Mouse (Mus musculus) kidney, adult 18-20 months (tissue): ENCODE results near the gene Tbc1d7.

Source experiments
- DNase-seq: peaks from one replicate; pipeline ENCODE4 v3.0.0; 2021

Gene Tbc1d7

DNA sequence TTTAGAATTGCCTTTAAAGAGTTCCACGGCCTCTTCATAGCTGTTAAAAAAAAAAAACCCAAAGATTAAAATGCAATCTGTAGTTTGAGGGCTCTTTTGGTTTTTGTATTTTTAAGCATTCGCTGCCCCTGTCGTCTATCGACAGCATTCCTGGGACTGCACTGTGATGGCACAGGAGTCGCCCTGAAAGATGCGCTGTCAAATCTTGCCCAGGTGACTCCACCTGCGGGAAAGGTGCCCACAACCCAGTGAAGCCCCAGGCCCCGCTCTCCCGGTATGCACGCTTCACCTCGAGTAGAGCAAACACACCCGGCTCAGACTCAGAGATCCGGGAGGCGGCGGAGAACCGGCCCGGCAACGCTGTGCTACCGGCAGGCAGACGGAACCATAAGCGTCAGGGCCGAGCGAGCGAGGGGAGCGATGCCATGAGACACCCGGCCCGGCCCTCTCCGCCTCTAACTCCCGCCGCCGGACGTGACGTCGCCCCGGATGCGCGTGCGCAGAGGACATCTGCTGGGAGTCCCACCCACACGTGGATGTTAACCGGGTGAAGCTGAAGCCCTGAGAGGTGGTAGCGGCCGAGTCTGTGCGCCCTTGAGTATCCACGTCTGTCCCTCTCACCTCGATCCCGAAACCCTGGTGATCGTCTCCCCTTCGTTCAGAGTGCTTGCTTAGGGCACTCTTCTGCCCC lies at the start of gene Tbc1d7:
Gene Tbc1d7, minus strand, starts transcription at position 482 of the 691 bp plus-strand sequence.
- DNase-seq = peak; percentile 98

DNA sequence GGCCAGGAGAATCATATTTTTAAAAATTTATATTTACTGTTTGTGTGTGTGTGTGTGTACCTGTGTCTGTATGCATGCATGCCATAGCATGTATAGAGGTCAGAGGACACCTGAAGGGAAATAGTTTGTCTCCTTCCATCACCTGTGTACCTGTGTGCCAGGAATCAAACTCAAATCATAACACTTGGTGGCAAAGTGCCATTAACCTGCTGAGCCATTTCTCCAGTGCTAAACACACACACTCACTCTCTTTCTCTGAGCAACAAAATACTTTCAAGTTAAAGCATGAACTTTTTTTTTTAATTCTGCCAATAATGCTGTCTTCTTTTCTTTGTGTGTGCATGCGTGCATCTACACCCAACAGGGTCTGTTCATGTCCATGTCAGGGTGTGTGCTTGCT lies 49.3 kb upstream of the Tbc1d7 start:
- no peak for DNase-seq

DNA sequence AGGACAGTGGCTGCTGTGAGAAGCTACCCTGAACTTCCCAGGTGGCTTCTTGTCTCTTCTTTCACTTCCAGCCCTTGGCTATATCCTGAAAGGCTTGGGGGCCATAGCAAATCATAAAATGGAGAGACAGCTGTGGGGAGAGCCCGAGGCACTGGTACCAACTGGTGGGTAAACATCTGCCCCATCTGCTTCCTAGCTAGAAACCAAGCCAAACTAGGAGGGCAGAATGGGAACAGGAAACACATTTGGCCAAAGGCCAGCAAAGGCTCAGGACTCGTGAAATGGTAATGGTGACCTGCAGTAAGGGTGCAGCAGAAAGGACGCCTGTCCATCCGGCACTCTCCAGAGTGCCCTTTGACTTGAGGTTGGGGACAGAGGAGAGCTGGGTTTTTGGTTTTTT lies 47.5 kb upstream of the Tbc1d7 start:
- DNase-seq = peak; percentile 42

DNA sequence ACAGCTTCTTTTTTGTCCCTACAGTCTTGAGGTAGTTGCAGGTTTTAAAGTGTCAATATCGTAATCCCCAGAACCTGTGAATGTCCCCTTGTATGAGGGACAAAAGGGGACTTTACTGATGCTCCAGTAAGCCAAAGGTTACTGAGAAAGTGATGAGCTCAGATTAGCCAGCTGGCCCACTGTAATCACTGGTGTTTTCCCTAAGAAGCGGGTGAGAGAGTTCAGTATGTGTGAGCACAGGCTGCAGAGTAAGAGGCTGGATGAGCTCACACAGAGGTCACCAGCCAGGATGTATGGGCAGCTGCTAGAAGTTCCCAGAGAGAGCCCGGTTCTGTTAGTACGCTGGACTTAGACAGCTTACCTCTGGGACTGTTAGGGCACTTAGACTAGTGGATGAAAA lies 47.0 kb upstream of the Tbc1d7 start:
- DNase-seq = no peak

DNA sequence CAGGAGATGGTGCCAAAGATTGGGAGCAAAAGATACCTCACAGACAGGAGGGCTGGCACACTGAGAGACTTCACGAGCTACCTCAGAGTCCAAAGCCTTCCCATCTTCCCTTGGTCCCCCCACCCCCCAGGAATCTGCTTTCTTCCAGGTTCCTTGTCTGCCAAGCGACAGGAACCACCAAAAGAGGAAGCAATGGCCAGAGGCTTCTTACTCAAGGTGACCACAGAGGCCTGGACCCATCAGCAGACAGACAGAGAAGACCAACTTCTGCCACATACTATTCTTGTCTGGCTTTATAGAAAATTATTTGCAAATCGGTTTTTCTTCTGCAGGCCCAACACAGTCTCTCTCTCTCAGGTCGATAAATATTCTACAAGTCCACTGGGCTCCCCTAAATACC lies 46.4 kb upstream of the Tbc1d7 start:
- no peak for DNase-seq

DNA sequence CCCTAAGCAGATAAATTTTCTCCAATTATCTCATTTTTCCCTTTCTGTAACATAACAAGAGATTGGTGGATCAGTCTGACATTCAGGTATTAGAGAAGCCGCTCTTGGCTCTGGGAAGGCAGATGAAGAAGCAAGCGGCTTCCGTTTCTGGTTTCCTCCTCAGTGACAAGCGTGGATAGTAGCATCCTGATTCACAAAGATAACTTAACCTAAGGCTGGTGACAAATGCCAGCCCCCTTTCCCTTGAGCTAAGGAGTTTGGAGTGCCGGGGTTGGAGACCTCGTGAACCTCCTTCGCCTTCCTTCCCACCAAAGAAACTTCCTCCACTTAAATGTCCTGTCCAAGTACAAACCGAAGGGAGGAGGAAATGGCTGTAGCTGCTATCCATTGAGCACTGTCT lies 45.8 kb upstream of the Tbc1d7 start:
- no peak for DNase-seq

DNA sequence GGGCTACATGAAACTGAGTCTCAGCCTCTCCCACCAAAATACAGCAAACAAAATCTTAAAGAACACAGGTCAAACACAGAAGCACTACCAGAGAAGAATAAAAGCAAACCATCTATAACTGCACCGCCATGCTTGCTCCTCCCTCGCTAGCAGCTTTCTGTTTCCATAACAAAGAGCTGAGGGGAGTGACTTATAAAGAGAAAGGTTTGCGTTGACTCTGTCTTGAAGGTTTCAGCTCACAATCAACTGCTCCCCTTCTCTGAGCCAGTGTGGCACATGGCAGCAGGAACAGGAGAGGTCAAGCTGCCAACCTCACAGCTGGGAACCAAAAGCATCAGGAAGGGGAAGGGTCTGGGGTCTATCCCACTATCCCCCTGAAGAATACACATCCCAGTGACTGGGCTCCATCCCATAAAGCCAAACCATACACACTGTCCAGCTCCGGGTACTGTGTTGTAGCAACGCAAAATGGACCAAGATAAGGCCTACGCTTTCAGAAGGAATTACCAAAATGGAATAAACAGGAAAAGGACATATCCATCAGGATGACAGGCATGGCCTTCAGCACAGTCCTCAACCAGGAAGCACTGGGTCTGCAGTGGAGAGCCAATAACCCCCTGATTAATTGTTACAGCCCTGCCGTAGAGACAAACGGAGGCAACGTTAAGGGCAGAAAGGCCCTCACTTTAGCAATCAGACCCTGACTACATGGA lies 44.8 kb upstream of the Tbc1d7 start:
- DNase-seq = no peak

DNA sequence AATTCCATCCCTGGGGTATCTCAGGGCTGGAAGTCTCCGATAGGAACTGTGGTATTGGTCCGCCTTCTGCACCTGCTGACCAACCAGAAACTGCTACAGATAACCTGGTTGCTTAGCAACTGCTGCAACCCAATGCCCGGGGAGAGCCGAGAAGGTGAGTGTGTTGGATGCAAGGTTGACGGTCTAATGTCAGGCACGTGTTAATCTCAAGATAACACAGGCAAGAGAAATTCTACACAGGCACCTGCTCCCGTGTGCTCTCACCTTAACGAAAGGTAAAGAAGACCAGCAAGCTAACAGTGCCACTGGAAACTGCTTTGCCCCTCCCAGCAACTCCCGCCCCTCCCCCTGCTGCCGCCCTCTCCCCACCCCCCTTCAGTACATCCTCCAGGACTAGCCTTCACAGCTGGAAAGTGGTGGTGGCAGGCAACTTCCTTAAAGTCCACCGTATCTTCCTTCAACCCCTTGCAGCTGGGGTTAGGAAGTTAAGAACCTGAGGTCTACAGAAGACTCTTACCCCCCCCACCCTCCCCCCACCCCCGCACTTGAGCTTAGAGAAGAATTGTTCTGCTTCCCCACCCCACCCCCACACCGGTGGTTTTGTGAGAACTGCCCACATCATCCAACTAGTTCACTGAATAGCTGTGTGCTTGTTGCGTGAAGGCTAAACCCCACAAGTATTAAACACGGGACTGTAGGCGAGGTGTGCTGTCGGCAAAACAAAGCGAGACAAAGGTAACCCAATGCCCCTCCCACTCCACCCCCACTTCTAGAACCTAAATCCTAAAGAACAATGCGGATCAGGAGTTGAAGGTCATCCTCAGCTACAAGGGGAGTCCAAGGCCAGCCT lies 44.1 kb upstream of the Tbc1d7 start:
- no peak for DNase-seq

DNA sequence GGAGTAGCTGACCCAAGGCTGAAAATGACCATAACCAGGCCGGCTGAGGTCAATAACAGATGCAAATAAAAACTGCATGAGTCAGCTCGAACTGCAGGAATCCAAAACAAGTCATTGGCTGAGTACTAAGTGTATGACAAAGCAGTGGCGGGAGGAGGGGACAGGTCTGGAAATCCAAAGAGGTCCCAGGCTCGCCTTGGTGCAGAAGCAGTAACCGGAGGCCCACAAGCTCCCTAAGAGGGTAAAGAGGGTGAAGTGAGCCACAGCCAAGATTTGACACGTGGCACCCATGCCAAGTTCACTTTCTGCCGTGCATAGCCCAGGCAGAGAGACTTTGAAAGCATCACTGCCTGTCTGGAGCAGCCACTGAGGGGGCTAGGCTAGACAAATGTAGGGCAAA lies 41.0 kb upstream of the Tbc1d7 start:
- DNase-seq = peak; percentile 42

DNA sequence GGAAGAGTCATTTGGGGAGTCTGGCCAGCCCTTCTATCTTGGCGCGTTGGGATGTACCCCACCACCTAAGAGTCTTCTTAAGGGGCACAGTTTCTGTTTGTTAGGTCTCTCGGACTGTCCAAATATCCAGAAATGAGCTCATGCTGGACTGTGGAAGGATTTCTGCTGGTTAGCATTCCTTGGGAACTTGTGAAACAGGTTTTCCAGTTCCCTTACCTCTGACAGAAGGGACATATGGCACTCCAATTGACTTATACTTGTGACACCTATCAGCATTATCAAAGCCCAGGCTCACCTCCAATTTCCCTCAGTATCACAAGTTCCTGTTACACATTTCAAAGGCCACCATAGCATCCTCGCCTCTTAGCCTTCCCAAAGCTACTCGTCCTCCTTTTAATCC lies 39.7 kb upstream of the Tbc1d7 start:
- DNase-seq = no peak

DNA sequence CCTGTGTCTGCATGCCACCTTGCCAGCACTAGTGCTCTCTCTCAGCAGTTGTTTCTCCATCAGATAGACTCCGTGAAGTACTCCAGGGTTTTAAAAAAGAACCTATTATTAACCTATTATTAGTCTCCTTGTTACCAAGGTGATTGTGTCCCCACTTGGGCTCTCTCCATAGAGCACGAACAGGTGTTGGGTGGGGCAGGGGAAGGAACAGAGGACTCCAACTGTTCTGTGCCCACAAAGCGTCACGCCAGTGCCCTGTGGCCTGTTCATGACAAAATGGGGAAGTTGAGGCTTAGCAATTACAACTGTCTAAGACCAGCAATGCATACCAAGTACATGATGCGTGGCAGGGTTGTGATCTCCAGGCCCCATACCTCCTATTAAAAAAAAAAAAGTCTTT lies 38.3 kb upstream of the Tbc1d7 start:
- DNase-seq = no peak

DNA sequence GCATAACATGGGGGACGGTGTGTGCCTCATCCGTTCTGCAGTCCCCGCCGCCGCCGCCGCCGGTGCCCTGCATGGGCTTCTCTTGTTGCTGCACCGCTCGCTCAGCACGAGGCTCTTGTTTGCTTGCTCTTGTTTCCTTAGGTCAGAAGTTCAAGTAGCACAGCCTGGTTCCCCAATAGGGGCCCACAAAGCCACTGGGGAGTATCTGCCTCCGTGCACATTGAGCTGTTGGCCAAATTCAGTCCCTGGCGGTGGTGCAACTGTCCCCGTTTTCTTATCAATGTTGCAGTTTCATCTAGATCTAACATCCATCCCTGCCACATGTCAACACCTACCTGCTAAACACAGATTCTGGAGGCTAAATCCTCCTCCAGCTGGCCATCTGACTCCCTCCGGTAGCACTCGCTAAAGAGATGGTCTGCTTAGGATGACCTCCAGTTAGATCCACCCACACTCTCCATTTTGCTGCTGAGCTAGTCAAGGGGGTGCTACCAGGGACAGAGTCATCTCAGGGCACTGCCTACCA lies 37.7 kb upstream of the Tbc1d7 start:
- no peak for DNase-seq

DNA sequence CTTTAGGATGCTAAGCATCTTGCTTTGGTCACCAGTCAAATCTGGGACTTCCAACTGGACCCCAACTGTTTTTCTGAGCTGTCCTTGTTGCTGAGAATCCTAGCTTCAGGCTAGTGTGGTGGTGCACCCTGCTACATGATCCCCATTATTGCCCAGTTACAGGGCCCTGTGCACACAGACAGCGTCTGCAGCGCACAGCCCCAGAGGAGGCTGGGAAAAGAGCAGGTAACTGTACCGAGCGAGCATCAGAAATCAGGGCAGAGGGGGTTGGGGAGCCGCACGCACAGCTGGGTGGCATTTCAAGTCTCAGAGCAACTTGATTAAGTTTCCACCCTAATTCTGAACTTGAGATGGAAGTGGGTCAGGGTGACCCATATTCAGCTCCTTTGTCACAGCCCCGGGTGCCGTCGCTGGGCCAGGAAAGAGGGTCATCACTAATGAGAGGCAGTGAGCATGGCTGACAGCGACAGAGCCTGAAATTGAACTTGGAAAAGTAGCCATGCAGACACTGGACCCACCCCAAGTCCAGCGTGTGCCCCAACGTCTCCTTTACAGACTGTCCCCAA lies 34.9 kb upstream of the Tbc1d7 start:
- DNase-seq = no peak

DNA sequence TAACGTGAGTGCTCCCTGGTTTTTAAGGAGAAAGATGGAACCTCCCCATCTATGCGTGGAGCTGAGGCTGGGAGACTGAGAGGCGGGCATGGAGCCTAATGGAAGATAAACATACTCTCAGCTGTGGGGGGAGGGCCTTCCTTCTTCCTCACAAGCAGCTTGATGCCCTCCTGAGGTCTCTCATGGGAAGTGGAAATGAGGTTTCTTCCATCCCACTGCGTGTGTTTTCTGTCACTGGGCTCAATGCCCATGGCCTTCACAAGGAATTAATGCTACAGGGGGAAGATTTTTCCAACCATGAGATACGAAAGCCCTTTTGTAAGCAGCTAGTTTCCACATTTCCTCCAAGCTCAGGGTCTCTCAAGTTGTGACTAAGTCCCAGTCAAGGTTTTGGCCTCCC lies 32.3 kb upstream of the Tbc1d7 start:
- DNase-seq = no peak

DNA sequence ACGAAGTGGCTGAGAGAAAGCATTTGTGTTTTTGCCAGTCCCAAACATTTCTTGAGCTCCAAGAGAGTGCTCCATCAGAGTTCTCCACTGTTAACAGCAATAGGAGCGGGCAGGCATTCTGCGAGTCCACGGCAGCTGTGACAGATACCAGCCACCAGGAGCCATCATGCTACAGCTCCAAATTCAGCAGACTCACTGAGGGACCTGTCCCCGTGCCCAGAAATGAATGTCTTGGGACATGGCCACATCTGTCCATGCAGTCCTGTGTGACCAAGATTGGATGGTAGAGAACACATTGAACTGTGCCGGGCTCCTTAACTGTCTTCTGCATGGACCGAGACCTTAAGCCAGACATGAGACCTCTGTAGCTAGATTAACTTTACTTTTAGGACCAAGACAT lies 31.9 kb upstream of the Tbc1d7 start:
- DNase-seq = no peak

DNA sequence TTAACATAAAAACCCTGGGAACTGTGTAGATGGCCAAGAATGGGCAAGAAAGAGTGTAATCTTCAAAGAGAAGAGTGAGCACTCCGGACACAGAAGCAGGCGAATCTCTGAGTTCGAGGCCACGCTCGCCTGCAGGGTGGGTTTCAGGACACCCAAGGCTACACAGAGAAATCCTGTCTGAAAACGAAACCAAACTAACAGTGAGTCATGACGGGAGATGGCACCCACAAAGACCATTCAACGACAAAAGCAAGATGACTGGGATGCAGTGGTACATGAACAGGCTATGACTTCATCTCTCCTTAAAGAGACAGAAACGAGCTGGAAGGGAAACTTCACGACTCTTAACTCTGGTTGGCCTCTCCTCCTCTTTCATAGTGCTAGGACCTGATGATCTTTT lies 31.1 kb upstream of the Tbc1d7 start:
- DNase-seq = no peak

DNA sequence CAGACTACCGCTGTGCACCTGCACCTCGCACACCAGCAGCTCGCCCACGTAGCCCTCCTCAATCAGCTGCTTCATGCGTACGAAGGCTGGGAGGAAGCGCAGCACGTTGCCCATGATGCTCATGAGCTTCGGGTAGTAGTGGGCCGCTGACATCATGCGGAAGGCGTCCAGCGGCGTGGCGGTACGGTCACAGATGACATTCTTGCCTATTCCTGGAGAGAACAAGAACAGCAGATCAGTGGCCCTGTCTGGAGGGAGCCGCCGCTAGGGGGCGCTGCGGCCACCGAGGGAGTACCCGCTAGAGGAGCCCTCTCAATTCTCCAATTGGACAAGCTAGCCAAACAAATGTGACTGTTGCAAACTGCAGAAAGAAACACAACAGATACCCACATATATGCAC lies 29.7 kb upstream of the Tbc1d7 start:
- DNase-seq = peak; percentile 59

DNA sequence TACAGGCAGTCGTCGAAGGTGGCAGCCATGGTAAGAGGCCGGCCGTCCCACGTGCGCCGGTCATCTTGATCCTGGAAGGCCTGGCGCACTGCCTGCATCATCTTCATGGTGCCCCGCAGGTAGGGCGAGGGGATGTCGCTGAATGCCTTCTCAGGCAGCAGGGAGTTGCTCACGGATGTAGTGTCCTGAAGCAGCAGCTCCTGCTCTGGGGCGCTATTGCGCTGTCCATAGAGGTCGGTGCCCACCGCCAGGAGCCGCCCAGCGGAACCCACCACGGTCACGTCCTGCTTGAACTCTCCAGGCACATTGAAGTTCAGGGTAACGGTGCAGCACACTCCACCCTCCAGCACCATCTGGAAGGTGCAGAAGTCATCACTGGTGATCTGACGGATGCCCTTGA lies 29.2 kb upstream of the Tbc1d7 start:
- no peak for DNase-seq

DNA sequence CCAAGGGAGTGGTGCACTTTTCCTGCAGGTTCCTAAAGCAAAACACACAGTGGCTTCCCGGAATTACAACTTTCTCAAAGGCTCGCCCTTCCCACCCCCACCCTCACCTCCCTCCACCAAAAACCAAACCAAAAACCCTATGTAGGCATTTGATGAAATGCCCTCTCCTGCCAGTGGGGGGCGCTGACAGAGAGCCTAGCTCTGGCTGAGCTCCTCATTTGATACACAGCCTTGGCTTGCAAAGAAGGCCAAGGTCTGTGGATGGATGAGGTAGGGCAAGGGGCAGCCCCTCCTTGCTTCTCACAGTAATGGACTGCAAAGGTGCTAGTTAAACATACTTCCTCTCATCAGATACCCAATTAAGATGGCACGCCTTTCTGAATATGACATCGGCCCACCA lies 28.4 kb upstream of the Tbc1d7 start:
- peak; percentile 52 for DNase-seq

DNA sequence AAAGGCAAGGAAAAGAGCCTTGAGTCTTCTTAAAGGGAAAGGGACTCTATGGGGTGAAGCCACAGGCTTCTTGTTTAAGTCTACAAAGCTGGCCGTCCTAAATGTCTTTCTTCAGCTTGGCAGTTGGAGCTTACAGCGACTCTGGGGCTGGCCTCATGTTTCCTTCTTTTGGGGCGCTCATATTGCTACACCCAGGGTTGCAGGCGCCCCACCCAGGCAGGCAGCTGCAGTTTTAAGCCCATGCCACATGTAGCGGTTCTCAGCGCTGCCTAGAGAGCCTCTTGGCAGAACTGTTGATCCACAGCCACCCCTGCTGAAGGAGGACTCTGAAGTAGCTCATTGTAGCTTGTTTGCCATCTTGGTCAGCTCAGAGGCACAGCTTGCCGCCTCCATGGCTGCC lies 28.0 kb upstream of the Tbc1d7 start:
- no peak for DNase-seq

DNA sequence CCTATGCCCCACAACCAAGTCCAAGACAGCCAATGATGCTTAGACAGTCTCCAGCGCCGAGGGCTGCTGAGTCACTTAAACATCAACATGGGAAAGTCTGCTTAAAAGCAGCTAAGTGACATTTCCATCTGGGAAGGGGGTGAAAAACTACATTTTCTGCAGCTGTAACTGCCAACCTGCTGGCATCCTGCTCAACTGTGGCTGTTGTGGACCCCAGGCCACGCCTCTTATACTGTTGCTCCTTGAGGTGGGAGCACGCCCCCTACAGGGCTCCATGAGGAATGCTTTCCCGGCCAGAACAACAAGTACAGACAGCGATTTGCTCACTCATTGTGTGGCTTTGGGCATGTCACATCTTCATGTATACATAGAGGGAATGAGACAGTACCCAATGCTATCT lies 25.9 kb upstream of the Tbc1d7 start:
- DNase-seq = no peak

DNA sequence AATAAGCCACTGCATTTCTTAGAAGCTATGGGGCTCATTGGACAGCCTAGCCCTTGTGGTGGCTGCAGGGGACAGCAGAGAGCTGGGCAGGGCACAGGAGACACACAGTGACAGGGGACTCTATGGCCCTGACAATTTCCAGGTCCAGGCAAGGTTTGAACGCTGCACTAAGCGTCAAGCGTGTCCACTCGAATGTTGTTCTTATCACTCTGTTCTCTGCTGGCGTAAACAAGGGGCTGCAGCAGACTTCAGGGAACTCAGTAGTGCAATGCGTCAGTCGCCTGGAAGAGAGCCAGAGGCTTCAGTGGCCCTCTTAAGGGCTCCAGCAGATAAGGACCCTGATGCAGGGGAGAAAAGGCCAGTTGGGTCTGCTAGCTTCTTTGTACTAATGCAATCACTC lies 24.7 kb upstream of the Tbc1d7 start:
- no peak for DNase-seq

DNA sequence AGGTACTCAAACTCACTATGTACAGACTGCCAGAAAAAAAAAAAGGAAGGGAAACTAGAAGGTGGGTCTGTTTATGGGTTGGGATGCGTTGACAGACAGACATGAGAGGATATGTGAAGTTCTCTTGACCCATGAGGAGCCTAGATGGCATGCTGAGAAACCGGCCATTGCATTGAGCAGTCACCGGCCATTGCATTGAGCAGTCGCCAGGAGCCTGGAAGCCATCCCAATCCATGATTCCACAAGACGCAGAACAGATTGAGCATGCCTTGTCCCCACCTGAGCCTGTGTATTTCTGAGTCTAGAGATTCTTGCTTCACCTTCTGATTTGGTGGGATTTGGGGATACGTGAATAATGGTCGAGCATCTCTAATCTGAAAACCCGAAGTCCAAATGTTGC lies 22.6 kb upstream of the Tbc1d7 start:
- DNase-seq = no peak
